Mouse (Mus musculus) layer of hippocampus, postnatal 25 days (tissue): ENCODE data around the gene Olfr456. TPM values are rescaled to one million over a fixed set of nuclear protein-coding genes. Genes with fewer than 3 reads are reported as not detected.
"Not testable (repeated sequence)": the region's sequence is repeated elsewhere in the genome, so short reads cannot be mapped to it uniquely, and the experiment has no call there.

Source experiments
- DNase-seq, 2 experiments: peaks; one replicate each; pipeline ENCODE4 v3.0.0; 2022; ENCODE audit warnings: mixed read lengths in 2 of 2, low spot score in 1 of 2; ENCODE audit errors: extremely low spot score in 1 of 2
- total RNA-seq, 2 experiments: library from RNA; stranded (reverse); gene quantifications; 2 replicates each; pipeline ENCODE4 v1.2.3; 2021

The Olfr456 gene
- total RNA-seq = not detected

- no peak for DNase-seq
Observed at GRCm38 (mm10) chr6:42487114-42487513, at the start of gene Olfr456. Gene Olfr456 (minus strand): TSS chr6:42487214.

GRCm38 (mm10) chr6:42513461-42513860, 26.4 kb upstream of the Olfr456 start:
- no peak for DNase-seq

- no peak for DNase-seq
Observed at GRCm38 (mm10) chr6:42509311-42509710, 22.3 kb upstream of the Olfr456 start.

GRCm38 (mm10) chr6:42503478-42503877, 16.5 kb upstream of the Olfr456 start:
- DNase-seq = peak in 1 of 2 experiments; percentile 16

GRCm38 (mm10) chr6:42489731-42490130, 2.7 kb upstream of the Olfr456 start:
- no peak for DNase-seq

GRCm38 (mm10) chr6:42484633-42485032, 2.4 kb downstream of the Olfr456 start:
- no peak for DNase-seq

- no peak for DNase-seq
Observed at GRCm38 (mm10) chr6:42476235-42476634, 10.8 kb downstream of the Olfr456 start, which contains the start of gene Olfr457. Gene Olfr457 (minus strand): TSS chr6:42476335.

GRCm38 (mm10) chr6:42471298-42471697, 15.7 kb downstream of the Olfr456 start:
- not testable (repeated sequence) for DNase-seq

- DNase-seq = no peak
Observed at GRCm38 (mm10) chr6:42470542-42470941, 16.5 kb downstream of the Olfr456 start.

- DNase-seq = no peak
Observed at GRCm38 (mm10) chr6:42465096-42465495, 21.9 kb downstream of the Olfr456 start, which contains the start of gene Olfr458. Gene Olfr458 (minus strand): TSS chr6:42465196.

GRCm38 (mm10) chr6:42447381-42447780, 39.6 kb downstream of the Olfr456 start:
- DNase-seq = no peak

- no peak for DNase-seq
Observed at GRCm38 (mm10) chr6:42444491-42444890, 42.5 kb downstream of the Olfr456 start.

- no peak for DNase-seq
Observed at GRCm38 (mm10) chr6:42441395-42441794, 45.6 kb downstream of the Olfr456 start.

Other genes with a start within 250 kb of the Olfr456 start
- 10 to 100 TPM; 10.2 to 13.7 TPM for gene Gstk1, start 241.3 kb downstream of the Olfr456 start, total RNA-seq
- not detected for gene Tmem139, start 225.2 kb downstream of the Olfr456 start, total RNA-seq
- 10 to 100 TPM; 16.5 to 25.5 TPM for gene Casp2, start 222.2 kb downstream of the Olfr456 start, total RNA-seq
- gene Clcn1, start 200.5 kb downstream of the Olfr456 start, total RNA-seq = 1 to 10 TPM; 2.7 to 2.8 TPM
- gene Fam131b, start 162.6 kb downstream of the Olfr456 start, total RNA-seq = 10 to 100 TPM; 74.8 to 76.8 TPM
- gene Zyx, start 137.6 kb downstream of the Olfr456 start, total RNA-seq = 10 to 100 TPM; 47.9 to 51.7 TPM
- gene Epha1, start 113.9 kb downstream of the Olfr456 start, total RNA-seq = under 1 TPM; 0.22 to 0.47 TPM
- not detected for gene Tas2r143, start 87.0 kb downstream of the Olfr456 start, total RNA-seq
- gene Tas2r135, start 81.8 kb downstream of the Olfr456 start, total RNA-seq = not detected
- gene Tas2r126, start 52.7 kb downstream of the Olfr456 start, total RNA-seq = not detected
- gene Olfr458, start 22.0 kb downstream of the Olfr456 start, total RNA-seq = not detected
- gene Olfr457, start 10.9 kb downstream of the Olfr456 start, total RNA-seq = not detected
- not detected for gene Olfr455, start 60.4 kb upstream of the Olfr456 start, total RNA-seq
- gene Tcaf3, start 110.5 kb upstream of the Olfr456 start, total RNA-seq = not detected
- under 1 TPM; 0.42 to 0.44 TPM for gene Tcaf2, start 158.0 kb upstream of the Olfr456 start, total RNA-seq
- 100 to 1,000 TPM; 207 to 217 TPM for gene Tcaf1, start 222.9 kb upstream of the Olfr456 start, total RNA-seq